Mouse (Mus musculus): ENCODE results near the gene 1700113H08Rik. TPM values are rescaled to one million over a fixed set of nuclear protein-coding genes. Genes with fewer than 3 reads are reported as not detected.

1700113H08Rik gene
- total RNA-seq (2022), result not detected

DNA sequence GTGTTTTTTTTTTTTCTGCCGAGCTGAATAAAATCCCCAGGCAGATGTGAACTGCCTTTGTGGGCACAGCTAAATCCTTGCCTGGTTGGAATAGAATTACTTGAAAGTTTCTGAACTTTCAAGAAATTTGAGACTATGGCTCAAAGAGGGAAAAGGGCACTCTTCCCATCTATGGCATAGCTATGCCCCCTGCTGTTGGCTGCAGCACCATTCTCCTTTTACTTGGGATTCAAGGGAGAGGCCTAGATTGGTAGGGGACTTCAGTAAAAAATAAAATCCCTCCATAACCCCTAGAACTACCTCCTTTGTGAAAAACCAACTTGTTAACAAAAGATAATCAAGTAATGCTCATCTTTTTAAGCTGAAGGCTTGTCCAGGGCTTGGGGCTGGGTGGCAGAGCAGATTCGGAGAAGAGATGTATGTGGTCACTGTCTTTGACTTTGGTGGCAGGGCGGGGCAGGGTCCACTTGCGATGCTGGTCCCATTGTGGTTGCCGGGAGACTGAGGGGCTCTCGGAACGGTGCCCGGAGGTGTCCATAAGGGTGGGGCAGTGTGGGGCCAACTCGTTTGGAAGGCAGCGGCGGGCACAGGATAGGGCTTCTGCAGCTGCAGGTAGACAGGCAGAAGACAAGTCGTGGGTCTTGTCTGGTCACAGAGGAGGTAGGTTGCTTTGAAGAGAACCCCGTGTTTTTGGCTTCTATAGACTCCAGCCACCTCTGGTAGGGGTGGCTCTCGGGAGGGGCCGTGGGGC, at the start of gene 1700113H08Rik:
Gene 1700113H08Rik (plus strand): TSS at position 546 of the 751 bp plus-strand sequence.
- DNase-seq, result no peak

GRCm38 (mm10) chr10:87008215-87008499, 49.7 kb upstream of the 1700113H08Rik start:
- DNase-seq, result no peak

- no peak for DNase-seq
Observed at GRCm38 (mm10) chr10:87012087-87012486, 45.8 kb upstream of the 1700113H08Rik start.

DNA sequence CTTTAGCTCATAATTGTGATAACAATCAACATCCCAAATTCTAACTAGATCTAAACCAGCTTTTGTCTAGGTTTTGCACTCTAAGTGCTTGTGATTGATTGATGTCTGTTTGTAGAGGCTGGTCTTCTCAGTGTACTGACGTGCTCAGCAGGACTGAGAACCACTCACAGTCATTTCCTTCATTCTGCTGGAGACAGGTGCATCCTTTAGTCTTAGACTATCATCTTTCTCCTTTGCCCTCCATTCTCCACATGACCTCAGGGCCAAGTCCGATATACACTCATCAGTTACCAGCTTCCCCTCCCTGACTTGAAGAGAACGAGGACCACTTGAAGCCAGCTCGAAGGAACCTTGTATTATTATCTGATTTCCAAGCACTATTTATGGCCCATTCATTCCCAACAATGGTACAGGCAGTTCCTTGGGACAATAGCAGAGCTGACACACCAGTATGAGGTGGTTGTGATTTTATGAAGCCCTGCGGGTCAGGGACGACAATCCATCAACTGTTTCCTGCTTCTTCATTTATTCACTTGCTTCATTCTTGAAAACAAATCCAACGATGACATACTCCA, 43.4 kb upstream of the 1700113H08Rik start:
- no peak for DNase-seq

- no peak for DNase-seq
Observed at GRCm38 (mm10) chr10:87015403-87015802, 42.4 kb upstream of the 1700113H08Rik start.

DNA sequence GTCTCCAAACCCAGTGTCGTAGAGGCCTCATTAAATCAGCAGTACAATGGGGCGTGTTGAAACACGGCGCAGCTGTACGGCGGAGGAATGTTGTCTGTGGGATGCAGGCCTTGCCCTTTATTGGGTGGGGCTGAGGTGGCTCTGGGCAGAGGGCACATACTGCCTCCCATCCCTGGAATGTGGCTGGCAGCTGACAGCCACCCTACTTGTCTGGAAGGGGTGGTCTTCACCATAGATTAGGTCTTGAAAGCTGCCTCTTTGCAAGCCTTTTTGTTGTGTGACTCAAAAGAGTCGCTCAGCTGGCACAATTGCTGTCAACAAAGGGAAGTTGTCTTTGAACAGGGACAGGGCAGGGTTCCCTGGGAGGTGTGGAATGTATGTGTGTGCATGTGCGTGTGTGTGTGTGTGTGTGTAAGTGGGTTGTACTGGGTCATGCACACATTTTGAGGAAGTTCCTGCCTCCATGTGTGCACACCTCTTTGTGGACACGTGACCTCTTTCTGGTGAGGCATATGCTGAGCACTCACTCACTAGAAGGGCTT, 41.6 kb upstream of the 1700113H08Rik start:
- DNase-seq, result no peak

- DNase-seq, result no peak
Observed at GRCm38 (mm10) chr10:87018876-87019275, 39.0 kb upstream of the 1700113H08Rik start.

GRCm38 (mm10) chr10:87020711-87021110, 37.1 kb upstream of the 1700113H08Rik start:
- peak; percentile 20 for DNase-seq

GRCm38 (mm10) chr10:87024884-87025283, 33.0 kb upstream of the 1700113H08Rik start:
- DNase-seq, result peak; percentile 65

DNA sequence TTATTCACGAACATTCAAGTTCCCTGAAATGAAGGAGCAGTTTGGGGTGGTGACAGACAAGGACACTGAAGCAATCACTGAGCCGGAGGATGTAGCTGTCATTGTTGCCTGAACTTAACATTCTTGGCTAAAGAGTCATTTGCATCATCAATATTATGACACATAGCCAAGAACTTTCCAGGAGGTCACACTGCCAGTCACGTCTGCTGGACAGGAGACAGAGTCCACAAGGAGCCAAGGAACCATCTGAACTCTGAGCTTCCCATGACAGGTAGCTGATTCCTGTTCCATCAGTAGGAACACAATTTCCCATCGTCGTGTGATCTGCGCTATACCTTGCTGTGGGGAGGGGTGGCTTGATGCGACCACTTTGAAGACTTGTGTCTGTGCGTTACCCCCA, 25.1 kb upstream of the 1700113H08Rik start:
- peak; percentile 35 for DNase-seq

DNA sequence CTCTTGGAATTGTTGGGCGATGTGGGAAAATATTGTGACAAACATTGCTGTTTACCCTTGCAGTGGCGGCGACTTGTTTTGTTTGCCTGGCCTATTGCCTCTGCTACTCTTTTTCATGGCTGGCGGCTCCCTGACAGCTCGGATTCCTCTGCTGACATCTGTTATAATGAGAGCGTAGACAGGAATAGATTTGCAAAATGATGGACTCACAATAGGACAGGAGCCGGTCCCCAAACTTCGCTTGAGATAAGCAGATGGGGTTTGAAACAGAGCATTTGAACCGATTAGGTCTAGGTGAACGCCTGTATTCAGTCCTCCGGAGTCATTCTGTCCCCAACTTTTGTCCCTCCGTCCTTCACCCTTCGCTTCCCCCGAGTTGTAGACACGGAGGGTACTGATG, 22.0 kb upstream of the 1700113H08Rik start:
- DNase-seq, result no peak

DNA sequence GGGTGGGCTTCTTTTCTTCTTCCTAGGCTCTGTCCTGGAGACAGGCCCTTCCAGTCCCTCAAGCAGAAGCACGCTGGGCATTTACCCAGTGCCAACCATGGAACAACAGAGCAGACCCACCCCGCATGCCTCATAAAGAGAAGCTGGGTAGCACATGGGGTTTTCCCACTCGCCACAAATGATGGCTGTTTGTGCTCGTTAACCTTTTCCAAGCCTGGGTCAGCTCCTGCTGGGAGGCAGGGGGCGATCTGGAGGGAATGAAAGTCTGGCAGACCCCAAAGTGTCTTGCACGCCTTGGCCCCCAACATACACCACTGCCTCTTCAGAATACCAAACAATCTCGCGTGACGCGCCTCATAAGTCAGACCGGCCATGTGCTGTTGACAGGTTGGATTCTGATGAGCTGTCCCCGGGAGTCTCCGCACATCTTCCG, 21.6 kb upstream of the 1700113H08Rik start:
- DNase-seq, result no peak

DNA sequence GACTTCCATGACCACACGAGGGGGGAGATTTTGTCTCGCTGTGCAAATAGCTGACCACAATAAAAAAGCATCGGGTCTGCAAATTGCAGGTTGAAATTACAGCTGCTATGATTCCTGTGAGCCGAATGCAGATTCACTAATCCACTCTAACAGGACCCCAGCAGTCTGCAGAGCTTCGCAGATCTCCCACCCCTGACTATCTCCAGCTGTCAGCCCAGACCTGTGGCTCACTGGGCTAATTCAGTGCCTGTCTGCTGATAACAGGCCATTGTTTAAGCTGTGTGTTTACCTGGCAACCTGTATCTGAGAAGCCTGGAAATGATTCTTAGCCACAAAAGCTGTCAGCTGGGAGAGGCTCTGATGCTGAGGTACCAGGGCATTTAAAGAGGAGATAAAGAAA, 20.8 kb upstream of the 1700113H08Rik start:
- no peak for DNase-seq

DNA sequence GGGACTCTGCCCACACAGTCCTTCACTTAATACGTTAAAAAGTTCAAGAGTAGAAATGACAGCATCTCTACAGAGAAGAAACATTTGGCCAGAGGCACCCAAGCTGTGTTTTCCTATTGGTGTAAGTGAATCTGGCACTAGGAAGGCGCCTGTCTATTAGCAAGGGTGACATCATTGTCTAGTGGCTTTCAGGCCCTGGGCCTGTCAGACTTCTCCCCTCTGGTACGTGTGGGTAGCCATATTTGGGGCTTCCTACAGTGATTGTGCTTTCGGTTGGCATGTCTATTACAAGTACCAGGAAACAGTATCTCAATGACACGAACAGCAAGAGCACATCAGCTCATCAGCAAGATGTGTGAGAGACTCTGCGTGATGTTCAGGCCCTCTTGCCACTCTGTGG, 18.5 kb upstream of the 1700113H08Rik start:
- DNase-seq, result no peak

GRCm38 (mm10) chr10:87039800-87040199, 18.0 kb upstream of the 1700113H08Rik start:
- DNase-seq, result no peak

GRCm38 (mm10) chr10:87041265-87041664, 16.6 kb upstream of the 1700113H08Rik start:
- no peak for DNase-seq

DNA sequence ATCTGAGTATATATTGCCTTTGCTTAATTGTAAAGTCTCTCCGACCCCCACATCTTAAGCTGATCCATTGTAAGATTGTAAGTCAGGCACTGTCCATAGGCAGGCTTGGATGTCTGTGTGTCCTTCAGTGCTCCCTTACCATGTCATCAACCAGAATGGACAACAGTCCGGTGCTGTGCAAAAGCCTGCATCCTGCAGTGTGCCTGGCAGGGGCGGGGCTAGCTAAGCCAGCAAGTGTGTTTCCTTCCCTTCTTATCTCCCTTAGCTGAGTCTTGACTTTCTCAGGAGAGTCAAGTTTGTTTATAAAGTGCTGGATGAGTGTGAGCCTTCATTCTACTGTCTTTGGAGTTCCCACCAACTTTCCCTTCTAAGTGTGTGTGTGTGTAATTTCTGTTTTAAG, 12.6 kb upstream of the 1700113H08Rik start:
- no peak for DNase-seq

GRCm38 (mm10) chr10:87046469-87046868, 11.4 kb upstream of the 1700113H08Rik start:
- DNase-seq, result no peak

DNA sequence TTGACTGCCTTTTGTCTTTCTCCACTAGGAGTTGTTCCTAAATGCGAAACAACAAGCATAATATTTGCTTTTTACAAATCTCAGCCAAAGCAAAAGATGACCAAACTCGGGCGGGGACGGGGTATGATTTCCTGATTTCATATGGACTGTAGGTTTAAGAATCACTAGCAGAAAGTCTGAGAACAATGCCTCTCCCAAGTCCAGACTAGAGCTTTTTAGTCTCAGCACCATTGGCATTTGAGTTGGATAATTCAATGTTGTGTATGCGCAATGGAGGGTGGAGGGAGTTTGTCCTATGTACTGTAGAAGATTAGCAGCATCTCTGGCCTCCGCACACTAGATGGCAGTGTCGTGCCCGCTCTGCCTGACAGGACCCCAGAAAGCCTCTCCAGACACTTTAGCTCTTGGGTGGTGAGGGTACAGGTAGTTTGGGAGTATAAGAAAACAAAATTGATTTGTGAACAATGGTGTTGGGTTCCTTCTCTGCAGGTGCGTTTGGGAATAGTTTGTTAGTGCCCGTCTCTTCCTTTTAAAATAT, 10.8 kb upstream of the 1700113H08Rik start:
- DNase-seq, result no peak

DNA sequence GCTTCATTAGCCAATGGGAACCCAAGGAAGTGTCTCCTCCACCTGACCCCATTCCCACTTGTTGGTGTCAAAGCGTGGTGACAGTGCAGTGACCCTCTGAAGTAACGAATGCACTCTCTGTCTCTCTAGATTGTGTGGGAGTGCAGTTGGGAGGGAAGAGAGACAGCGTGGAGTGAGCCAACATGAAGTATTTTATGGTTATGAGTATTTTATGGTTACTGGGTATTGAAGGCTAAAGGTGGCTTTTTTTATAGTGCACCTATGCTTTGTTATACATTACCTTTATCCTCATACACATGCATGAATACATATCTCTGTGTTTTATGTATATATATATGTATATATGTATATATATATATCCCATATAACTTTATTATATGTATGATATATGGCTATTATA, 8.7 kb upstream of the 1700113H08Rik start:
- DNase-seq, result no peak

DNA sequence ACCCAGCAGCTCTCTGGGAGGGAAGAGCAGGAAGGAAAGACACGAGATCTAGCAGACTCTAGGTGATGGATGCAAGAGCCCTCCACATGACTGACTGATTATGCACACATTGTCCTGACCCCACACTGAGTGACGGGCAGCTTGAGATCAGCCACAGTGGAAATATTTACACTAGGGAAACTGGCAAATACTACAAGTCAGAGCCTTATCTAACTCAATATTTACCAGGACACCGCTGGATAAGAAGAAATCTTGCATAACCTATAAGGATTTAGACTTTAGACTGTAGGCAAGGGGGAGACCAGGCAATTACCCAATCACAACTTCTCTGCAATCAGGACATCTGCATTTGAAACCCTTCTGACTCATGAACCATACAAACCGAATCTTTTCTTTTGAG, 6.1 kb upstream of the 1700113H08Rik start:
- DNase-seq, result no peak

- no peak for DNase-seq
Observed at GRCm38 (mm10) chr10:87058251-87058925, 543 bp downstream of the 1700113H08Rik start.

- DNase-seq, result no peak
Observed at GRCm38 (mm10) chr10:87058926-87059325, 1.1 kb downstream of the 1700113H08Rik start.

All from adrenal gland, adult 8-10 months (tissue).